Mouse (Mus musculus) lung, postnatal 0 days (tissue): ENCODE measurements around the gene Frem2. TPM values are rescaled to one million over a fixed set of nuclear protein-coding genes. Genes with fewer than 3 reads are reported as not detected.
A peak's percentile ranks its signal among the peaks of the same experiment; 100 is the strongest.

Experiments
- ATAC-seq: fragments of 200-750 bp; cut with Nextera tagmentation; 2 replicates; pipeline ENCODE4 v1.8.0; 2017; ENCODE audit warnings: moderate library complexity
- DNase-seq: peaks from one replicate; pipeline ENCODE4 v3.0.0-alpha.2; 2016; ENCODE audit warnings: low spot score
- H3K27ac ChIP-seq: fragments of 300-500 bp; sonication (generic); 2 replicates; pipeline ENCODE4 v1.5.1; 2014; ENCODE audit warnings: antibody characterized with exemption, mild to moderate bottlenecking, low read length, mixed read lengths
- H3K27me3 ChIP-seq: fragments of 300-500 bp; sonication (generic); replicated peaks from 2 replicates; pipeline ENCODE4 v1.6.1; 2014; ENCODE audit warnings: low read length, mixed read lengths; ENCODE audit not compliant: insufficient read depth
- H3K36me3 ChIP-seq: fragments of 300-500 bp; sonication (generic); 2 replicates; pipeline ENCODE4 v1.6.1; 2014; ENCODE audit warnings: low read length, mixed read lengths; ENCODE audit not compliant: insufficient read depth
- H3K4me1 ChIP-seq: fragments of 300-500 bp; sonication (generic); 2 replicates; pipeline ENCODE4 v1.6.1; 2014; ENCODE audit warnings: antibody characterized with exemption, low read depth, low read length, mixed read lengths; ENCODE audit not compliant: insufficient read depth
- H3K4me2 ChIP-seq: fragments of 300-500 bp; sonication (generic); replicated peaks from 2 replicates; pipeline ENCODE4 v1.6.1; 2014; ENCODE audit warnings: low read depth, mild to moderate bottlenecking, low read length, moderate library complexity, mixed read lengths
- H3K4me3 ChIP-seq: fragments of 300-500 bp; sonication (generic); 2 replicates; pipeline ENCODE4 v1.5.1; 2014; ENCODE audit warnings: low read depth, low read length
- H3K9ac ChIP-seq: fragments of 300-500 bp; sonication (generic); replicated peaks from 2 replicates; pipeline ENCODE4 v1.6.1; 2014; ENCODE audit warnings: low read depth, mild to moderate bottlenecking
- H3K9me3 ChIP-seq: fragments of 300-500 bp; sonication (generic); 2 replicates; pipeline ENCODE4 v1.6.1; 2016; ENCODE audit warnings: low read length, mixed read lengths
- CTCF ChIP-seq: IDR thresholded peaks from 2 replicates; pipeline ENCODE4 v1.5.1; 2016; ENCODE audit warnings: antibody characterized with exemption, mild to moderate bottlenecking
- EP300 ChIP-seq: IDR thresholded peaks from 2 replicates; pipeline ENCODE4 v1.6.1; 2016; ENCODE audit warnings: antibody characterized with exemption, mild to moderate bottlenecking, control low read depth
- WGBS: fragments of 180-500 bp; shearing (Covaris S2); extraction: QIAGEN DNeasy Blood & Tissue Kit; methylation state at CpG from one replicate; pipeline ENCODE4 v1.1.7; 2014; 5-methylcytosine and 5-hydroxymethylcytosine counted together
- polyA plus RNA-seq: library from polyadenylated mRNA; unstranded; fragments of >200 nt; fragmentation: Nextera tagmentation; extraction: Ambion mirVana; gene quantifications from 2 replicates; pipeline ENCODE4 v1.2.1, GENCODE M21; 2015

Gene Frem2
- polyA plus RNA-seq, 1 experiment from 2014 or later: 1.6 TPM

- no peak overlapping the region for H3K27ac ChIP-seq
- DNase-seq (no peak), ATAC-seq (no peak)
- H3K9ac ChIP-seq: no peak overlapping the region
- WGBS: 50% methylated on average over 4 of the region's 4 CpGs
- TF ChIP-seq EP300 (no peak), CTCF (no peak)
- H3K27me3 ChIP-seq: no peaks in the 10 kb centered on the region
- H3K36me3 ChIP-seq: no peaks in the 10 kb centered on the region
- no peak overlapping the region for H3K4me3 ChIP-seq
- H3K4me1 ChIP-seq: 0 out of 2 replicates have a peak, but pooled peaks cover 3% of the 10 kb centered on the region
- no peak overlapping the region for H3K4me2 ChIP-seq
- no peaks in the 10 kb centered on the region for H3K9me3 ChIP-seq
Measured at GRCm38 (mm10) chr3:53600140-53600539, 57.0 kb downstream of the Frem2 start.

- no peaks in the 10 kb centered on the region for H3K36me3 ChIP-seq
- ATAC-seq (0 out of 2 replicates have a peak, but pooled peaks have one; percentile 30), DNase-seq (peak; percentile 24)
- no peaks in the 10 kb centered on the region for H3K27me3 ChIP-seq
- 0 out of 2 replicates have a peak, but pooled peaks cover 3% of the 10 kb centered on the region for H3K4me1 ChIP-seq
- H3K27ac ChIP-seq: no peak overlapping the region
- 26% methylated on average over 7 of the region's 7 CpGs for WGBS
- H3K4me2 ChIP-seq: no peak overlapping the region
- no peak overlapping the region for H3K9ac ChIP-seq
- TF ChIP-seq CTCF (no peak), EP300 (no peak)
- H3K4me3 ChIP-seq: no peak overlapping the region
- no peaks in the 10 kb centered on the region for H3K9me3 ChIP-seq
Measured at GRCm38 (mm10) chr3:53599315-53599714, 57.8 kb downstream of the Frem2 start.

- H3K4me3 ChIP-seq: no peak overlapping the region
- WGBS: 5% methylated on average over 9 of the region's 9 CpGs
- H3K27me3 ChIP-seq: no peaks in the 10 kb centered on the region
- no peak overlapping the region for H3K9ac ChIP-seq
- peak overlapping the region; percentile 11; the same call in 1 of the 2 replicates for H3K27ac ChIP-seq
- H3K4me1 ChIP-seq: 0 out of 2 replicates have a peak, but pooled peaks cover 3% of the 10 kb centered on the region
- no peaks in the 10 kb centered on the region for H3K9me3 ChIP-seq
- peak; percentile 45 for DNase-seq
- no peaks in the 10 kb centered on the region for H3K36me3 ChIP-seq
- H3K4me2 ChIP-seq: 0 out of 2 replicates have a peak overlapping the region, but pooled peaks have one; percentile 22
- TF ChIP-seq CTCF: no peak
- peak; percentile 23; the same call in 1 of the 2 replicates for TF ChIP-seq EP300
- peak; percentile 80 for ATAC-seq
Measured at GRCm38 (mm10) chr3:53598153-53598800, 58.9 kb downstream of the Frem2 start.

GRCm38 (mm10) chr3:53594471-53594870, 62.7 kb downstream of the Frem2 start:
- no peak overlapping the region for H3K4me3 ChIP-seq
- H3K4me1 ChIP-seq: 0 out of 2 replicates have a peak, but pooled peaks cover 3% of the 10 kb centered on the region
- WGBS: 64% methylated on average over 4 of the region's 4 CpGs
- no peak for ATAC-seq
- no peak for DNase-seq
- no peak overlapping the region for H3K9ac ChIP-seq
- H3K27ac ChIP-seq: no peak overlapping the region
- H3K36me3 ChIP-seq: no peaks in the 10 kb centered on the region
- H3K4me2 ChIP-seq: no peak overlapping the region
- H3K9me3 ChIP-seq: no peaks in the 10 kb centered on the region
- no peaks in the 10 kb centered on the region for H3K27me3 ChIP-seq
- TF ChIP-seq CTCF (no peak), EP300 (no peak)

- DNase-seq: no peak
- Histone ChIP-seq H3K4me2 (no peak overlapping the region), H3K9ac (no peak overlapping the region), H3K36me3 (no peaks in the 10 kb centered on the region), H3K27me3 (no peaks in the 10 kb centered on the region), H3K27ac (no peak overlapping the region), H3K9me3 (no peaks in the 10 kb centered on the region), H3K4me3 (no peak overlapping the region), H3K4me1 (0 out of 2 replicates have a peak, but pooled peaks cover 3% of the 10 kb centered on the region)
- no peak for TF ChIP-seq EP300
- no peak for TF ChIP-seq CTCF
- WGBS: 38% methylated on average over 3 of the region's 3 CpGs
- ATAC-seq: no peak
Measured at GRCm38 (mm10) chr3:53593718-53594117, 63.4 kb downstream of the Frem2 start.

GRCm38 (mm10) chr3:53592036-53592435, 65.1 kb downstream of the Frem2 start:
- H3K36me3 ChIP-seq: no peaks in the 10 kb centered on the region

More at GRCm38 (mm10) chr3:53592036-53592435, 65.1 kb downstream of the Frem2 start:
- WGBS: 88% methylated on average over 7 of the region's 7 CpGs
- Histone ChIP-seq H3K9me3 (no peaks in the 10 kb centered on the region), H3K4me3 (no peak overlapping the region), H3K4me1 (no peaks in the 10 kb centered on the region), H3K27me3 (no peaks in the 10 kb centered on the region), H3K27ac (no peak overlapping the region), H3K4me2 (no peak overlapping the region), H3K9ac (no peak overlapping the region)
- DNase-seq: no peak
- ATAC-seq: no peak
- TF ChIP-seq EP300: no peak
- TF ChIP-seq CTCF: no peak
